Mouse (Mus musculus) CH12.LX (cell line): ENCODE data around the gene Nup160. TPM values are rescaled to one million over a fixed set of nuclear protein-coding genes. Genes with fewer than 3 reads are reported as not detected.

ENCODE experiments used
- DNase-seq: peaks from one replicate; pipeline ENCODE4 v3.0.0-alpha.2; 2013; ENCODE audit errors: extremely low read depth
- H3K27ac ChIP-seq: 2 replicates; pipeline ENCODE4 v1.5.1; 2012; ENCODE audit warnings: low read depth, mild to moderate bottlenecking, control low read depth, moderate library complexity; ENCODE audit not compliant: insufficient read depth
- H3K27me3 ChIP-seq: replicated peaks from 2 replicates; pipeline ENCODE3; 2012; ENCODE audit warnings: inconsistent platforms
- H3K36me3 ChIP-seq, 2 experiments: replicated peaks in 1 of 2; 2 replicates each; pipeline versions ENCODE3 to v1.6.1; 2012; ENCODE audit warnings: inconsistent platforms in 1 of 2, low read length in 1 of 2, mild to moderate bottlenecking in 1 of 2, mixed read lengths in 1 of 2, moderate library complexity in 1 of 2; ENCODE audit not compliant: control insufficient read depth in 1 of 2, insufficient read depth in 1 of 2
- H3K4me1 ChIP-seq, 2 experiments: 2 replicates each; pipeline ENCODE4 v1.6.1; 2012; ENCODE audit warnings: inconsistent platforms in 1 of 2, moderate library complexity in 1 of 2; ENCODE audit not compliant: insufficient read depth in 2 of 2, control insufficient read depth in 1 of 2
- H3K4me2 ChIP-seq: 2 replicates; pipeline ENCODE4 v1.6.1; 2012; ENCODE audit warnings: low read depth, mild to moderate bottlenecking, control low read depth; ENCODE audit not compliant: poor library complexity, insufficient read depth, severe bottlenecking
- H3K4me3 ChIP-seq, 3 experiments: fragments of 150-350 bp in 1 of 3; sonication (generic) in 1 of 3; replicated peaks in 1 of 3; 2 replicates each; pipeline versions ENCODE3 to v1.5.1; 2011 to 2012; ENCODE audit warnings: low read depth in 2 of 3, low read length in 2 of 3, mild to moderate bottlenecking in 2 of 3, moderate library complexity in 2 of 3, control low read depth in 1 of 3, improper control_type of control experiment in 1 of 3, inconsistent platforms in 1 of 3, mixed read lengths in 1 of 3; ENCODE audit not compliant: poor library complexity in 1 of 3
- H3K79me2 ChIP-seq: replicated peaks from 2 replicates; pipeline ENCODE4 v1.6.1; 2012; ENCODE audit warnings: mild to moderate bottlenecking, moderate library complexity; ENCODE audit not compliant: control insufficient read depth, poor library complexity, insufficient read depth, severe bottlenecking; ENCODE audit errors: extremely low read depth
- H3K9ac ChIP-seq: 2 replicates; pipeline ENCODE4 v1.6.1; 2012; ENCODE audit warnings: low read depth, mild to moderate bottlenecking, control low read depth, moderate library complexity; ENCODE audit not compliant: insufficient read depth
- H3K9me3 ChIP-seq: replicated peaks from 2 replicates; pipeline ENCODE3; 2012; ENCODE audit warnings: low read length, inconsistent platforms, mixed read lengths
- CHD2 ChIP-seq: IDR thresholded peaks from 2 replicates; pipeline ENCODE4 v1.6.1; 2011; ENCODE audit warnings: low read length, improper control_type of control experiment
- HCFC1 ChIP-seq: IDR thresholded peaks from 2 replicates; pipeline ENCODE4 v1.6.1; 2012; ENCODE audit warnings: low read depth, mild to moderate bottlenecking, inconsistent platforms, low read length, improper control_type of control experiment
- JUN ChIP-seq: IDR thresholded peaks from 2 replicates; pipeline ENCODE4 v1.6.1; 2011; ENCODE audit warnings: low read depth, mild to moderate bottlenecking, low read length, improper control_type of control experiment, moderate library complexity; ENCODE audit not compliant: insufficient read depth
- JUND ChIP-seq: conservative IDR thresholded peaks from 2 replicates; pipeline ENCODE4 v1.6.1; 2011; ENCODE audit warnings: low read depth, low read length, improper control_type of control experiment
- MAFK ChIP-seq: IDR thresholded peaks from 2 replicates; pipeline ENCODE4 v1.6.1; 2011; ENCODE audit warnings: low read length, improper control_type of control experiment; ENCODE audit not compliant: insufficient replicate concordance
- MAZ ChIP-seq: IDR thresholded peaks from 2 replicates; pipeline ENCODE4 v1.6.1; 2012; ENCODE audit warnings: low read depth, mild to moderate bottlenecking, inconsistent platforms, low read length, improper control_type of control experiment, moderate library complexity
- MXI1 ChIP-seq: IDR thresholded peaks from 2 replicates; pipeline ENCODE4 v1.6.1; 2011; ENCODE audit warnings: mild to moderate bottlenecking, low read depth, low read length, improper control_type of control experiment
- MYC ChIP-seq: IDR thresholded peaks from 2 replicates; pipeline ENCODE4 v1.6.1; 2011; ENCODE audit warnings: low read depth, mild to moderate bottlenecking, improper control_type of control experiment, low read length
- NRF1 ChIP-seq: IDR thresholded peaks from 2 replicates; pipeline ENCODE4 v1.6.1; 2014; ENCODE audit warnings: low read depth, mild to moderate bottlenecking, inconsistent platforms, low read length, improper control_type of control experiment, moderate library complexity
- POLR2AphosphoS2 ChIP-seq: IDR thresholded peaks from 2 replicates; pipeline ENCODE4 v1.6.1; 2011; ENCODE audit warnings: low read depth, low read length, improper control_type of control experiment
- RCOR1 ChIP-seq: conservative IDR thresholded peaks from 2 replicates; pipeline ENCODE4 v1.6.1; 2012; ENCODE audit warnings: low read depth, mild to moderate bottlenecking, inconsistent platforms, low read length, improper control_type of control experiment
- SMC3 ChIP-seq: IDR thresholded peaks from 2 replicates; pipeline ENCODE4 v1.6.1; 2011; ENCODE audit warnings: low read depth, low read length, improper control_type of control experiment
- TCF12 ChIP-seq: IDR thresholded peaks from 2 replicates; pipeline ENCODE4 v1.6.1; 2014; ENCODE audit warnings: low read depth, mild to moderate bottlenecking, inconsistent platforms, low read length, improper control_type of control experiment
- UBTF ChIP-seq: IDR thresholded peaks from 2 replicates; pipeline ENCODE4 v1.6.1; 2012; ENCODE audit warnings: low read depth, mild to moderate bottlenecking, inconsistent platforms, low read length, improper control_type of control experiment, moderate library complexity
- USF2 ChIP-seq: conservative IDR thresholded peaks from 2 replicates; pipeline ENCODE4 v1.6.1; 2011; ENCODE audit warnings: low read depth, low read length, improper control_type of control experiment
- ZNF384 ChIP-seq: IDR thresholded peaks from 2 replicates; pipeline ENCODE4 v1.6.1; 2012; ENCODE audit warnings: low read depth, low read length, improper control_type of control experiment, inconsistent platforms
- dilution Hi-C: fragments of 300-500 bp; cut with MboI; formaldehyde crosslinking; loops from 2 replicates; pipeline ENCODE4 v1.14.3; 2020; ENCODE audit warnings: low sequenced_read_pairs; ENCODE audit not compliant: extremely low pct_unique_long_range_greater_than_20kb, extremely low pct_ligation_motif_present
- in situ Hi-C: fragments of 300-500 bp; cut with MboI; formaldehyde crosslinking; loops from 3 replicates; pipeline ENCODE4 v1.14.3; 2019; ENCODE audit warnings: low sequenced_read_pairs, low pct_ligation_motif_present, low pct_unique_long_range_greater_than_20kb, mixed read lengths
- polyA plus RNA-seq: library from polyadenylated mRNA; unstranded; fragments of >175 nt; gene quantifications from 2 replicates; pipeline ENCODE4 v1.2.1, GENCODE M21; 2012; ENCODE audit warnings: low read depth; ENCODE audit not compliant: insufficient read length
- total RNA-seq, 2 experiments: library from RNA; depleted of rRNA; stranded (reverse); fragments of 300-350 nt in 1 of 2; fragments of >200 nt in 1 of 2; gene quantifications; 2 replicates each; pipeline ENCODE4 v1.2.3; 2012 to 2014

Nup160 gene
- total and polyA plus RNA-seq, 3 experiments, result 32.7 to 71.8 (median 59.1) TPM

DNA sequence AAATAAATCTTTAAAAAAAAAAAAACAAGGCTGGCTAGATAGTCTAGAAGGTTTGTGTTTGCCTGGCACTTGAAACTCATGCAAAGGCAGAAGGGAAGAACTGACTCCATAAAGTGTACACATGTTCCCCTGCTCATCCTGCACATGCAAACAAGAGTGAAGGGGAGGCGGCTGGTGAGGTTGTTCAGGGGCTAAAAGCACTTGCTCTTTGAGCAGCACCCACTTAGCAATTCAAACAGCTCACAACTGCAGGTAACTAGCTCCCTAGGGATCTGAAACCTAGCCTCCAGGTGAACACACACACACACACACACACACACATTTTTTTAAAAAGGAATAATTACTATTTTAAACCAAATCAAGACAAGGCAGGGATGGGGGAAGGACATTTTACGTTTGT, 104.9 kb downstream of the Nup160 start:
- 0 out of 2 replicates have a peak, but pooled peaks cover 6% of the 10 kb centered on the region for H3K79me2 ChIP-seq
- H3K36me3 ChIP-seq, result peaks cover 31 to 56% of the 10 kb centered on the region in 2 experiments
- DNase-seq, result peak; percentile 40
- H3K27ac ChIP-seq, result no peak overlapping the region
- H3K4me1 ChIP-seq, result peaks cover 0 to 52% of the 10 kb centered on the region in 2 experiments; a peak in 2 of 4 replicates
- no peaks in the 10 kb centered on the region for H3K27me3 ChIP-seq
- H3K9ac ChIP-seq, result no peak overlapping the region
- in situ Hi-C loops, result no loop called here
- H3K9me3 ChIP-seq, result no peaks in the 10 kb centered on the region
- H3K4me3 ChIP-seq, result no peak overlapping the region
- TF ChIP-seq HCFC1 (no peak), POLR2AphosphoS2 (peak; percentile 69; the same call in 1 of the 2 replicates)
- TF ChIP-seq, all 38 proteins: peak for 1
- dilution Hi-C loops, result no loop called here
- H3K4me2 ChIP-seq, result no peak overlapping the region

DNA sequence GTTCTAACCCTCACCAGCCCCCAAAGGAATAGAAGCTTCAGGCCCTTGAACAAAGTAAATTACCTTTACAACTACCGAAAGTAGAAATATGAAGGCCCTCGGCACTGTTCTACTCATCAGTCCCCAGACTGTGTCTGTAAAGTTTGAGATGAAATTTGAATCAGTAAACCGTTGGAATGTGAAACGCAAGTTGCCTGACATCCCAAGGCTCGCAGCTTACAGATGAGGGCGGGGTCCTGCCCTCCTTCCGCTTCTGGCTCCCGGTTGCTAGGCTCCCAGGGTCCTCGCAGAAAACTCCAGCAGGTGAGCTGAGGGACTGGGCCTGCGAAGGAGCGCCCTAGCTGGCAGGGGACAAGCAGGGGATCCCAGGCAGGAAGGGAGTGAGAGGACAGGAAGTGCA, 105.4 kb downstream of the Nup160 start, which contains the start of gene Agbl2:
Gene Agbl2, plus strand, starts transcription at position 270 of the 400 bp plus-strand sequence.
- in situ Hi-C loops (no loop called here), dilution Hi-C loops (no loop called here)
- H3K27ac ChIP-seq, result no peak within 1 kb of the TSS
- no peaks in the 10 kb centered on the region for H3K9me3 ChIP-seq
- H3K9ac ChIP-seq, result no peak within 1 kb of the TSS
- peaks cover 27 to 52% of the 10 kb centered on the region in 2 experiments for H3K36me3 ChIP-seq
- H3K4me2 ChIP-seq, result peak within 1 kb of the TSS; percentile 21; the same call in 1 of the 2 replicates
- H3K4me1 ChIP-seq, result peaks cover 0 to 49% of the 10 kb centered on the region in 2 experiments; a peak in 2 of 4 replicates
- no peak within 1 kb of the TSS for H3K4me3 ChIP-seq
- DNase-seq, result no peak
- H3K27me3 ChIP-seq, result no peaks in the 10 kb centered on the region
- no peak for TF ChIP-seq CHD2
- no peak for TF ChIP-seq TCF12
- TF ChIP-seq JUND, result no peak
- TF ChIP-seq MXI1, result no peak
- no peak for TF ChIP-seq RCOR1
- TF ChIP-seq MAFK, result no peak
- TF ChIP-seq ZNF384, result no peak
- TF ChIP-seq USF2, result no peak
- TF ChIP-seq UBTF, result no peak
- TF ChIP-seq JUN, result no peak
- no peak for TF ChIP-seq SMC3
- TF ChIP-seq NRF1, result no peak
- TF ChIP-seq MAZ, result no peak
- no peak for TF ChIP-seq MYC
- H3K79me2 ChIP-seq, result 0 out of 2 replicates have a peak, but pooled peaks cover 6% of the 10 kb centered on the region
